In genomic region chr9:102718676-102719075, GRCm38 (mm10) we compare ENCODE assay signal across 8 mouse cellular contexts. TPM values are rescaled to one million over a fixed set of nuclear protein-coding genes. Genes with fewer than 3 reads are reported as not detected.
DNase-seq lines count a peak whose midpoint lies in the region; ATAC-seq lines count a peak whose summit lies in the region.

No protein-coding gene starts in this region.

- no peak for DNase-seq in intestine, embryonic 14.5 days (ENCODE audit: low spot score)
- DNase-seq in gastrocnemius, adult 8-10 months (ENCODE audit: low spot score in 2 of 2), result no peak
- no peak for DNase-seq in ovary, postnatal 36 days (ENCODE audit: low spot score)

- WGBS in embryonic facial prominence, embryonic 13.5 days, result 0% methylated on average over 21 of the region's 21 CpGs
- under 1% methylated on average over 21 of the region's 21 CpGs for WGBS in intestine, embryonic 14.5 days
- under 1% methylated on average over 21 of the region's 21 CpGs for WGBS in lung, embryonic 16.5 days
- WGBS in stomach, embryonic 16.5 days, result under 1% methylated on average over 21 of the region's 21 CpGs

- H3K9ac ChIP-seq in embryonic facial prominence, embryonic 13.5 days, result peak overlapping the region; percentile 99
- peak overlapping the region; percentile 99 for H3K9ac ChIP-seq in intestine, embryonic 14.5 days (ENCODE audit: low read length)
- H3K9ac ChIP-seq in lung, embryonic 16.5 days (ENCODE audit: low read length), result peak overlapping the region; percentile 87
- H3K9ac ChIP-seq in stomach, embryonic 16.5 days (ENCODE audit: low read length), result peak overlapping the region; percentile 91

- peaks cover 29% of the 10 kb centered on the region for H3K36me3 ChIP-seq in megakaryocyte, embryonic 14.5 days (replicated peaks; ENCODE audit: low read length)
- peaks cover 39% of the 10 kb centered on the region for H3K36me3 ChIP-seq in embryonic facial prominence, embryonic 13.5 days
- H3K36me3 ChIP-seq in intestine, embryonic 14.5 days (ENCODE audit: control insufficient read depth, insufficient read depth, low read length), result peaks cover 37% of the 10 kb centered on the region
- peaks cover 22% of the 10 kb centered on the region for H3K36me3 ChIP-seq in lung, embryonic 16.5 days (ENCODE audit: control insufficient read depth, insufficient read depth, low read length)
- peaks cover 18% of the 10 kb centered on the region for H3K36me3 ChIP-seq in stomach, embryonic 16.5 days (ENCODE audit: control insufficient read depth, insufficient read depth, low read length)

- peak overlapping the region; percentile 98 for H3K4me3 ChIP-seq in megakaryocyte, embryonic 14.5 days (replicated peaks)
- H3K4me3 ChIP-seq in embryonic facial prominence, embryonic 13.5 days, result peak overlapping the region; percentile 91
- H3K4me3 ChIP-seq in intestine, embryonic 14.5 days (ENCODE audit: low read depth, low read length), result peak overlapping the region; percentile 94
- peak overlapping the region; percentile 63 for H3K4me3 ChIP-seq in lung, embryonic 16.5 days (ENCODE audit: low read length)
- H3K4me3 ChIP-seq in stomach, embryonic 16.5 days (replicated peaks; ENCODE audit: low read length), result peak overlapping the region; percentile 82

- H3K9me3 ChIP-seq in megakaryocyte, embryonic 14.5 days, result no peaks in the 10 kb centered on the region
- H3K9me3 ChIP-seq in embryonic facial prominence, embryonic 13.5 days, result no peaks in the 10 kb centered on the region
- H3K9me3 ChIP-seq in intestine, embryonic 14.5 days (ENCODE audit: control insufficient read depth, low read length), result no peaks in the 10 kb centered on the region
- H3K9me3 ChIP-seq in lung, embryonic 16.5 days (ENCODE audit: control insufficient read depth, low read length), result no peaks in the 10 kb centered on the region
- no peaks in the 10 kb centered on the region for H3K9me3 ChIP-seq in stomach, embryonic 16.5 days (replicated peaks; ENCODE audit: control insufficient read depth, low read length)

- H3K4me2 ChIP-seq in embryonic facial prominence, embryonic 13.5 days, result peak overlapping the region; percentile 86
- H3K4me2 ChIP-seq in intestine, embryonic 14.5 days (ENCODE audit: low read length), result peak overlapping the region; percentile 89
- H3K4me2 ChIP-seq in lung, embryonic 16.5 days (ENCODE audit: low read depth, low read length), result peak overlapping the region; percentile 92
- peak overlapping the region; percentile 94 for H3K4me2 ChIP-seq in stomach, embryonic 16.5 days (ENCODE audit: low read depth, low read length)

- peaks cover 96% of the 10 kb centered on the region for H3K4me1 ChIP-seq in megakaryocyte, embryonic 14.5 days
- peaks cover 75% of the 10 kb centered on the region for H3K4me1 ChIP-seq in embryonic facial prominence, embryonic 13.5 days
- H3K4me1 ChIP-seq in intestine, embryonic 14.5 days (replicated peaks; ENCODE audit: control insufficient read depth, insufficient read depth, low read length), result peaks cover 66% of the 10 kb centered on the region
- peaks cover 68% of the 10 kb centered on the region for H3K4me1 ChIP-seq in lung, embryonic 16.5 days (replicated peaks; ENCODE audit: control insufficient read depth, insufficient read depth, low read length)
- H3K4me1 ChIP-seq in stomach, embryonic 16.5 days (ENCODE audit: control insufficient read depth, insufficient read depth, low read length), result peaks cover 62% of the 10 kb centered on the region

- peak overlapping the region; percentile 98 for H3K27ac ChIP-seq in embryonic facial prominence, embryonic 13.5 days
- H3K27ac ChIP-seq in intestine, embryonic 14.5 days (ENCODE audit: low read depth), result peak overlapping the region; percentile 99
- H3K27ac ChIP-seq in lung, embryonic 16.5 days (ENCODE audit: low read length), result peak overlapping the region; percentile 96
- H3K27ac ChIP-seq in stomach, embryonic 16.5 days (ENCODE audit: low read length), result peak overlapping the region; percentile 96

- peaks cover 48% of the 10 kb centered on the region for H3K27me3 ChIP-seq in megakaryocyte, embryonic 14.5 days (replicated peaks)
- H3K27me3 ChIP-seq in embryonic facial prominence, embryonic 13.5 days, result no peaks in the 10 kb centered on the region
- H3K27me3 ChIP-seq in intestine, embryonic 14.5 days (replicated peaks; ENCODE audit: control insufficient read depth, insufficient read depth, low read length), result no peaks in the 10 kb centered on the region
- H3K27me3 ChIP-seq in lung, embryonic 16.5 days (ENCODE audit: control insufficient read depth, insufficient read depth, low read depth, low read length), result no peaks in the 10 kb centered on the region
- H3K27me3 ChIP-seq in stomach, embryonic 16.5 days (ENCODE audit: control insufficient read depth, insufficient read depth, low read length), result no peaks in the 10 kb centered on the region

- no peak for ATAC-seq in megakaryocyte, adult 5-6 weeks (ENCODE audit: poor library complexity, severe bottlenecking)
- no peak for ATAC-seq in embryonic facial prominence, embryonic 13.5 days (ENCODE audit: insufficient number of reproducible peaks, insufficient read depth, low FRiP score, low TSS enrichment, low read depth)
- no peak for ATAC-seq in intestine, embryonic 14.5 days (replicated peaks; ENCODE audit: low FRiP score, low TSS enrichment, low read depth)
- no peak for ATAC-seq in lung, embryonic 16.5 days (ENCODE audit: low read depth)
- ATAC-seq in stomach, embryonic 16.5 days (ENCODE audit: insufficient read depth, low FRiP score), result no peak

RNA-seq across cellular contexts. Expression of gene Amotl2, which starts 2.2 kb away (rescaled TPM):
- polyA plus RNA-seq in megakaryocyte, embryonic 14.5 days (2012; ENCODE audit: insufficient read depth, low replicate concordance), result 17.8 and 18.5 TPM in 2 replicates
- total RNA-seq in megakaryocyte, adult 5-6 weeks (2015), result 1.3 and 1.7 TPM in 2 replicates
- 1.1 and 2.8 TPM in 2 replicates for total RNA-seq in megakaryocyte, adult 5-6 weeks (2017)
- polyA plus RNA-seq in embryonic facial prominence, embryonic 13.5 days (2015; fragmentation: Nextera tagmentation; extraction: Ambion mirVana), result 54.0 and 55.8 TPM in 2 replicates
- 29.3 and 33.6 TPM in 2 replicates for polyA plus RNA-seq in intestine, embryonic 14.5 days (2014; fragmentation: Nextera tagmentation; extraction: Ambion mirVana)
- 37.6 and 40.1 TPM in 2 replicates for polyA plus RNA-seq in lung, embryonic 16.5 days (2015; fragmentation: Nextera tagmentation; extraction: Ambion mirVana)
- polyA plus RNA-seq in stomach, embryonic 16.5 days (2015; fragmentation: Nextera tagmentation; extraction: Ambion mirVana), result 21.1 and 26.3 TPM in 2 replicates
- 10 to 100 TPM; 12.7 to 17.4 (median 15.0) TPM for total RNA-seq in gastrocnemius, adult 8-10 months (2022)
